Mouse (Mus musculus): Measurements from ENCODE around the gene Smagp.

Gene Smagp

GRCm38 (mm10) chr15:100636700-100637501 is at the start of gene Smagp:
TSS of gene Smagp (minus strand) at chr15:100636940.
- no peak for DNase-seq

- DNase-seq: no peak
Measured at GRCm38 (mm10) chr15:100686434-100686833, 49.7 kb upstream of the Smagp start.

GRCm38 (mm10) chr15:100685849-100686248 is 49.1 kb upstream of the Smagp start:
- DNase-seq: no peak

- DNase-seq: no peak
Measured at GRCm38 (mm10) chr15:100685255-100685654, 48.5 kb upstream of the Smagp start.

- no peak for DNase-seq
Measured at GRCm38 (mm10) chr15:100684450-100684849, 47.7 kb upstream of the Smagp start.

GRCm38 (mm10) chr15:100683041-100683440 is 46.3 kb upstream of the Smagp start:
- peak; percentile 67 to 76 for DNase-seq

- DNase-seq: no peak
Measured at GRCm38 (mm10) chr15:100681770-100682169, 45.0 kb upstream of the Smagp start.

GRCm38 (mm10) chr15:100680381-100680780 is 43.6 kb upstream of the Smagp start:
- DNase-seq: no peak

- DNase-seq: no peak
Measured at GRCm38 (mm10) chr15:100679005-100679404, 42.3 kb upstream of the Smagp start.

- no peak for DNase-seq
Measured at GRCm38 (mm10) chr15:100678581-100678980, 41.8 kb upstream of the Smagp start.

GRCm38 (mm10) chr15:100677675-100678074 is 40.9 kb upstream of the Smagp start:
- DNase-seq: no peak

- DNase-seq: no peak
Measured at GRCm38 (mm10) chr15:100676521-100676920, 39.8 kb upstream of the Smagp start.

- no peak for DNase-seq
Measured at GRCm38 (mm10) chr15:100675486-100675885, 38.7 kb upstream of the Smagp start.

- DNase-seq: no peak
Measured at GRCm38 (mm10) chr15:100674566-100674965, 37.8 kb upstream of the Smagp start.

- DNase-seq: no peak
Measured at GRCm38 (mm10) chr15:100673585-100674391, 37.0 kb upstream of the Smagp start.

- no peak for DNase-seq
Measured at GRCm38 (mm10) chr15:100670833-100671232, 34.1 kb upstream of the Smagp start.

GRCm38 (mm10) chr15:100670004-100670403 is 33.3 kb upstream of the Smagp start:
- no peak for DNase-seq

- DNase-seq: no peak
Measured at GRCm38 (mm10) chr15:100669337-100669736, 32.6 kb upstream of the Smagp start, which contains the start of gene Bin2. TSS of gene Bin2 (minus strand) at chr15:100669553.

- no peak for DNase-seq
Measured at GRCm38 (mm10) chr15:100667871-100668545, 31.3 kb upstream of the Smagp start.

- DNase-seq: no peak
Measured at GRCm38 (mm10) chr15:100667420-100667819, 30.7 kb upstream of the Smagp start.

- no peak for DNase-seq
Measured at GRCm38 (mm10) chr15:100666851-100667250, 30.1 kb upstream of the Smagp start.

GRCm38 (mm10) chr15:100666219-100666696 is 29.5 kb upstream of the Smagp start:
- no peak for DNase-seq

Measured in cerebellum, adult 18-20 months (tissue).